Mouse (Mus musculus) adrenal gland, adult 2 months (tissue): Measurements from ENCODE around the gene Cyp4v3. TPM values are rescaled to one million over a fixed set of nuclear protein-coding genes. Genes with fewer than 3 reads are reported as not detected.

ENCODE experiments used
- polyA plus RNA-seq: library from polyadenylated mRNA; depleted of rRNA; stranded (reverse); fragments of >200 nt; gene quantifications from 2 replicates; pipeline ENCODE4 v1.2.3, GENCODE M21; 2012; rRNA removed
- total RNA-seq, 2 experiments: library from RNA; stranded (reverse); gene quantifications; 2 replicates each; pipeline ENCODE4 v1.2.3; 2021

Cyp4v3 gene
- total and polyA plus RNA-seq, 3 experiments = 4.0 to 26.3 (median 21.2) TPM

Other genes with a start within 250 kb of the Cyp4v3 start
- gene F11, start 71.2 kb downstream of the Cyp4v3 start, total RNA-seq = not detected
- not detected in 2 replicates for gene F11, start 71.2 kb downstream of the Cyp4v3 start, polyA plus RNA-seq
- gene Klkb1, start 38.4 kb downstream of the Cyp4v3 start, total RNA-seq = under 1 TPM in 1 of 2 experiments, not detected in 1; 0.14 TPM
- 0.04 TPM in 1 of 2 replicates, not detected in the other for gene Klkb1, start 38.4 kb downstream of the Cyp4v3 start, polyA plus RNA-seq
- under 1 TPM in 1 of 2 experiments, not detected in 1; 0.29 TPM for gene Gm45753, start 24.8 kb downstream of the Cyp4v3 start, total RNA-seq
- gene Gm45753, start 24.8 kb downstream of the Cyp4v3 start, polyA plus RNA-seq = not detected in 2 replicates
- gene Fam149a, start 49.1 kb upstream of the Cyp4v3 start, total RNA-seq = 10 to 100 TPM in 1 of 2 experiments, 1 to 10 TPM in 1; 8.6 to 12.8 TPM
- 5.3 TPM in 2 replicates for gene Fam149a, start 49.1 kb upstream of the Cyp4v3 start, polyA plus RNA-seq
- 1 to 10 TPM; 5.9 to 6.9 TPM for gene Tlr3, start 77.9 kb upstream of the Cyp4v3 start, total RNA-seq
- gene Tlr3, start 77.9 kb upstream of the Cyp4v3 start, polyA plus RNA-seq = 6.2 and 8.9 TPM in 2 replicates
- gene Sorbs2, start 174.6 kb upstream of the Cyp4v3 start, total RNA-seq = 100 to 1,000 TPM; 131 to 138 TPM
- gene Sorbs2, start 174.6 kb upstream of the Cyp4v3 start, polyA plus RNA-seq = 61.1 and 73.9 TPM in 2 replicates